Mouse (Mus musculus) olfactory bulb, adult 2 months (tissue): ENCODE results near the gene Dock6. TPM values are rescaled to one million over a fixed set of nuclear protein-coding genes. Genes with fewer than 3 reads are reported as not detected.

Experiments used
- H3K27ac ChIP-seq: fragments of 200-500 bp; 2 replicates; pipeline ENCODE4 v1.5.1; 2012; ENCODE audit warnings: low read depth, low read length; ENCODE audit not compliant: insufficient read depth
- H3K4me1 ChIP-seq: fragments of 200-500 bp; 2 replicates; pipeline ENCODE4 v1.6.1; 2012; ENCODE audit warnings: low read length; ENCODE audit not compliant: control insufficient read depth, insufficient read depth
- H3K4me3 ChIP-seq: fragments of 200-500 bp; 2 replicates; pipeline ENCODE4 v1.5.1; 2012; ENCODE audit warnings: mild to moderate bottlenecking, low read depth, low read length, moderate library complexity; ENCODE audit not compliant: insufficient read depth
- CTCF ChIP-seq: fragments of 200-500 bp; IDR thresholded peaks from 2 replicates; pipeline ENCODE4 v1.5.1; 2012; ENCODE audit warnings: low read depth, mild to moderate bottlenecking, low read length, moderate library complexity; ENCODE audit not compliant: insufficient read depth
- POLR2A ChIP-seq: fragments of 200-500 bp; IDR thresholded peaks from 2 replicates; pipeline ENCODE4 v1.6.1; 2012; ENCODE audit warnings: mild to moderate bottlenecking, low read depth, low read length, moderate library complexity; ENCODE audit not compliant: insufficient read depth
- WGBS: fragments of 180-500 bp; shearing (Covaris S2); methylation state at CpG from one replicate; pipeline ENCODE4 v1.1.7; 2018; 5-methylcytosine and 5-hydroxymethylcytosine counted together
- polyA plus RNA-seq: library from polyadenylated mRNA; stranded (reverse); fragments of >200 nt; gene quantifications from 2 replicates; pipeline ENCODE4 v1.2.4, GENCODE M21; 2012; ENCODE audit warnings: low replicate concordance; ENCODE audit not compliant: missing spikeins, insufficient read depth, insufficient read length

Gene Dock6
- polyA plus RNA-seq, 1 experiment = not detected

DNA sequence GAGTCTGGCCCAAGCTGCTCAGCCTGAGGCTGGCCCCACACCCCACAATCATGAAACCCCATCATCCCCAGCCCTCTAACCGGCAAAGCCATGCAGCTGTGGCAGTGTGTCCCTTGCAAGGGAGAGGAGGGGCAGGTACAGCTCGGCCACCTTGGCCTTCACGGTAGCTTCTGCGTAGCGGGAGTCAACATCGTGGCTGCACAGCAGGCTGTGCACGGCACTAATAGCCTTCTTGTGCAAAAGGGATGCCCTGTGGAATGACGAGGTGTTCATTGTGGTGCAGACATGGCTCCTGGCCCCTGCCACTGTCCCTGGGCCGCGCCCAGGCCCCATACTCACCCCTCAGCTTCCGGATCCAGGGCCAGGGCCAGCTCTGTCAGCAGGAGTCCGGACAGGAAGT, 32.3 kb downstream of the Dock6 start:
- TF ChIP-seq POLR2A = no peak
- no peak for TF ChIP-seq CTCF
- WGBS = 80% methylated on average over 12 of the region's 12 CpGs
- Histone ChIP-seq H3K4me1 (peaks cover 3% of the 10 kb centered on the region; the same call in 1 of the 2 replicates), H3K27ac (no peak overlapping the region), H3K4me3 (no peak overlapping the region)

DNA sequence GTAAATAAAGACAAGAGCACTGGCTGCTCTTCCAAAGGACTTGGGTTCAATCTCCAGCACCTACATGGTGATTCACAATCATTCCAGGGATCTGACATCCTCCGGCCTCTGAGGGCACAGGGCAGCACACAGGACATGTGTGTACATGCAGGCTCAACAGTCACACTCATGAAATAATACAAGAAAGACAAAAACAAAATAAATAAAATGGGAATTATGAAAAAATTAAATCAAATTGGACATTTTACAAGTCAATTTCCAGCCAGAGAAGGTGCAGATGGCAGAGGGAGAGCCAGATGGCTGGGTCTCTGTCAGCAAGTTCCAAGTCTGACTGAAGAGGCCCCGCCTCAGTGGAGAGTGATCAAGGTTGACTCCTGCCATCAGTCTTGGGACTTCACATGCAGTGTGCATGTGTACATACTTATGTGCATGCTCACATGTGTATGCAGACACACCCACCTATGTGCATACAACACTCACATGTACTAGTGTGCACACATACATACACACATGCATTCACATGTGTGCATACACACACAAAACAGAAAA, 33.2 kb downstream of the Dock6 start:
- 96% methylated on average over 2 of the region's 2 CpGs for WGBS
- H3K4me1 ChIP-seq = 0 out of 2 replicates have a peak, but pooled peaks cover 3% of the 10 kb centered on the region
- H3K27ac ChIP-seq = no peak overlapping the region
- no peak overlapping the region for H3K4me3 ChIP-seq
- TF ChIP-seq CTCF (no peak), POLR2A (no peak)

- TF ChIP-seq POLR2A (no peak), CTCF (no peak)
- Histone ChIP-seq H3K27ac (no peak overlapping the region), H3K4me1 (0 out of 2 replicates have a peak, but pooled peaks cover 3% of the 10 kb centered on the region), H3K4me3 (no peak overlapping the region)
- 89% methylated on average over 6 of the region's 6 CpGs for WGBS
Observed at GRCm38 (mm10) chr9:21818561-21818960, 33.9 kb downstream of the Dock6 start.

DNA sequence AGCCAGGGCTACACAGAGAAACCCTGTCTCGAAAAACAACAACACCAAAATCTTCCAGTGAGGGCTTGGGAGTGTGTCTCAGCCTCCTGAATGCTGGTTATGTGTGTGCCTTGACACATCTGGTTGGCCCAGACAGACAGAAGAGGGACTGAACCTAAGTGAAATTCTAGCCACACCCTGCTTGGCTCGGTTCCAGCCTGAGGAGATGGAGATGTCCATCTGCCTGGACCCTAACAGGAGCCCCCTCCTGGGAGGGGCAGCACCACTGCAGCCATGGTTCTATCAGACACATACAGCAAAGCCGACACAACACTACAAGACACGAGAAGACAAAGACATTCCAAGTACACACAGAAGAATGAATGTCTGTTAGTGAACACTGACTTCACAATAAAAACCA, 34.3 kb downstream of the Dock6 start:
- H3K4me3 ChIP-seq = no peak overlapping the region
- 86% methylated on average over 4 of the region's 4 CpGs for WGBS
- TF ChIP-seq CTCF (no peak), POLR2A (no peak)

GRCm38 (mm10) chr9:21816716-21817305, 35.6 kb downstream of the Dock6 start:
- H3K27ac ChIP-seq = no peak overlapping the region
- TF ChIP-seq CTCF (no peak), POLR2A (no peak)
- 0 out of 2 replicates have a peak, but pooled peaks cover 3% of the 10 kb centered on the region for H3K4me1 ChIP-seq
- no peak overlapping the region for H3K4me3 ChIP-seq
- 68% methylated on average over 9 of the region's 9 CpGs for WGBS

More for the DNA sequence above, 34.3 kb downstream of the Dock6 start:
- Histone ChIP-seq H3K4me1 (0 out of 2 replicates have a peak, but pooled peaks cover 3% of the 10 kb centered on the region), H3K27ac (no peak overlapping the region)

DNA sequence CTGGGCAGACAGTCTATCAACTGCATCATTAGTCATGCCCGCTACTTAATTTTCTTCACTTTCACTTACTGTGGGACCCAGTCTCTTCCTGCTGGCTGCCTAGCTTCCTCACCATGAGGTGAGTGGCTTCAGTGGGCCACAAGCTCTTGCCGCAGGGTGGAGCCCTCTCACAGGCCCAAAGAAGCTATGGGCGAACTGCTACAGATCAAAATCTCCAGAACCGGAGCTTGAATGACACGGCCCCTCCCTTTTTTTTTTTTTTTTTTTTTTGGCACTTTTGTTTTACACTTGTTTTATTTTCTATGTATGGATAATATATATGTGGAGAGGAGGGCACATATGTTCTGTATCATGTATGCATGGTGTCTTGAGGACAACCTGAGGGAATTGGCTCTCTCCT, 41.3 kb downstream of the Dock6 start:
- WGBS = 89% methylated on average over 5 of the region's 5 CpGs
- Histone ChIP-seq H3K4me1 (peaks cover 13% of the 10 kb centered on the region), H3K27ac (no peak overlapping the region), H3K4me3 (no peak overlapping the region)
- TF ChIP-seq CTCF = no peak
- no peak for TF ChIP-seq POLR2A

- peaks cover 31% of the 10 kb centered on the region for H3K4me1 ChIP-seq
- no peak overlapping the region for H3K27ac ChIP-seq
- no peak for TF ChIP-seq CTCF
- no peak for TF ChIP-seq POLR2A
- WGBS = 69% methylated on average over 3 of the region's 3 CpGs
- no peak overlapping the region for H3K4me3 ChIP-seq
Observed at GRCm38 (mm10) chr9:21808561-21808960, 43.9 kb downstream of the Dock6 start.

- Histone ChIP-seq H3K27ac (peak overlapping the region; percentile 41; the same call in 1 of the 2 replicates), H3K4me3 (no peak overlapping the region), H3K4me1 (peaks cover 32% of the 10 kb centered on the region)
- TF ChIP-seq CTCF (no peak), POLR2A (no peak)
- 41% methylated on average over 11 of the region's 11 CpGs for WGBS
Observed at GRCm38 (mm10) chr9:21806976-21807375, 45.5 kb downstream of the Dock6 start.

DNA sequence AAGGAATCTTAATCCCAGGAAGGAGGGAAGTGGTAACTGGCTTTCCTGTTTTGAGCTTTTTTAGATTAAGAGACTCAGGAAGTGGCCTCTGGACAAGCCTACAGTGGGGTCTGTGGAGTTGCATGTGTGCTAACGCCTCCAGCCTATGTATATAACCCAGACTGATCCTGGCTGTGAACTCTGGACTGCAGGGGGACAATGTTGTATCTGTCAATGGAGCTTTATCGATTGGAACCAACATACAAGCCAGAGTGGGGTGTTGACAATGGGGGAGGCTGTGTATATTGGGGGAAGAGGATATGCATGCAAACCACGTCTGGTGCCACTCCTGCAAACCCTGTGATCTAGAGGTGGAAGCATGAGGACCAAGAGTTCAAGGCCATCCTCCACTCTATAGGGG, 46.1 kb downstream of the Dock6 start:
- no peak for TF ChIP-seq POLR2A
- TF ChIP-seq CTCF = no peak
- 61% methylated on average over 3 of the region's 3 CpGs for WGBS
- Histone ChIP-seq H3K4me3 (no peak overlapping the region), H3K4me1 (peaks cover 32% of the 10 kb centered on the region), H3K27ac (no peak overlapping the region)

DNA sequence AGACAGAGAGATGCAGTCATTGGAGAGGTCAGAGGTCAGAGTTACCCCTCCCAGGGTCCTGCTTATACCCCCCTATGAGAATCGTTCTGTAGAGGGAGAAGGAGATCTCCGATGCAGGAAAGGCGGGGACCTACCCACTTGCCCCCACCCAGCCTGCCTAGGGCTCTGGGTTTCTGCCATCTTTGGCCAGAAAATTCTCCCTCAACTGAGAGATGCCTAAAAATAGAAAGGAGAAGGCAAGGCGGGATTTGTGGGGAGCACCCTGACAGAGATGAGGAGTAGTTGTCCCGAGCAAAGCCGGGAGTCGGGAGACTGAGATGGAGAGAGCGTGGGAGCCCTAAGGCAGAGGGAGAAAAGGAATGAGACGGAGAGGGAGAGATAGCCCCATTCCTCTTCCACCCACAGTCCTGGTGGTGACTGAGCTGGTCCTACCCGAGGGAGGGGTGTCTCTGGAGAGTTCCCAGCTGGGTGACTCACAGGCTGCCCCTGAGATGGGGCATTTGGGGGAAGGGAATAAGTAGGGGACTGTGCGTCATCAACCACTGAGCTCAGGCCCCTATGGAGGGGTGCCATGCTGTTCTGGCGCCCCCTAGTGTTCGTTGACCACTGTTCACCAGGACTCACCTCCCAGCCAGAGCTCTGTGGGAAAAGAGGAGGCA, 48.3 kb downstream of the Dock6 start:
- TF ChIP-seq POLR2A (no peak), CTCF (peak; percentile 89)
- Histone ChIP-seq H3K4me1 (peaks cover 32% of the 10 kb centered on the region), H3K4me3 (peak overlapping the region; percentile 26), H3K27ac (peak overlapping the region; percentile 91)
- 12% methylated on average over 13 of the region's 13 CpGs for WGBS
